Mouse (Mus musculus) CH12.LX (cell line): Measurements from ENCODE around the gene Cers5.

Experiments used
- CTCF ChIP-seq, 2 experiments: IDR thresholded peaks in 1 of 2; conservative IDR thresholded peaks in 1 of 2; 2 replicates each; pipeline ENCODE4 v1.5.1; 2011 to 2012; ENCODE audit warnings: low read depth in 2 of 2, low read length in 2 of 2, improper control_type of control experiment in 1 of 2, inconsistent platforms in 1 of 2, mild to moderate bottlenecking in 1 of 2, moderate library complexity in 1 of 2
- TCF12 ChIP-seq: IDR thresholded peaks from 2 replicates; pipeline ENCODE4 v1.6.1; 2014; ENCODE audit warnings: low read depth, mild to moderate bottlenecking, inconsistent platforms, low read length, improper control_type of control experiment
- ZNF384 ChIP-seq: IDR thresholded peaks from 2 replicates; pipeline ENCODE4 v1.6.1; 2012; ENCODE audit warnings: low read depth, low read length, improper control_type of control experiment, inconsistent platforms

GRCm38 (mm10) chr15:99728211-99728610 lies 44.5 kb downstream of the Cers5 start:
- TF ChIP-seq ZNF384 (no peak), CTCF (conservative IDR thresholded peaks at IDR 0.05 in 1 of 2, IDR thresholded peaks at IDR 0.05 in 1 of 2; ENCODE audit: low read depth in 2 of 2, low read length in 2 of 2) (no peak), TCF12 (no peak)
